Mouse (Mus musculus): ENCODE measurements around the gene Gm20883. TPM values are rescaled to one million over a fixed set of nuclear protein-coding genes. Genes with fewer than 3 reads are reported as not detected.
"Not testable (repeated sequence)": the region's sequence is repeated elsewhere in the genome, so short reads cannot be mapped to it uniquely, and the experiment has no call there.

The Gm20883 gene
- polyA plus RNA-seq (2014; fragmentation: Nextera tagmentation; extraction: Ambion mirVana) = not detected in 2 replicates

GRCm38 (mm10) chrY:50607951-50608350, at the start of gene Gm20883:
TSS of gene Gm20883 (plus strand) at chrY:50608251.
- WGBS = no CpG with 5 or more reads among the region's 6 CpGs
- H3K4me3 ChIP-seq (ENCODE audit: low read depth, low read length); H3K4me1 ChIP-seq (replicated peaks; ENCODE audit: control insufficient read depth, insufficient read depth, low read length); DNase-seq (ENCODE audit: low spot score); H3K27me3 ChIP-seq (ENCODE audit: control insufficient read depth, insufficient read depth, low read length); ATAC-seq (replicated peaks; ENCODE audit: low FRiP score); H3K36me3 ChIP-seq (ENCODE audit: control insufficient read depth, insufficient read depth, low read length); H3K9me3 ChIP-seq (ENCODE audit: control insufficient read depth, low read length); H3K9ac ChIP-seq (ENCODE audit: low read length); H3K27ac ChIP-seq (ENCODE audit: low read depth, low read length); H3K4me2 ChIP-seq (ENCODE audit: low read depth, low read length, severe bottlenecking): not testable (repeated sequence)
